Mouse (Mus musculus) kidney, adult 18-20 months (tissue): ENCODE data around the gene Asgr2.
A peak's percentile ranks its signal among the peaks of the same experiment; 100 is the strongest.
"Not testable (repeated sequence)": the region's sequence is repeated elsewhere in the genome, so short reads cannot be mapped to it uniquely, and the experiment has no call there.

ENCODE experiments used
- DNase-seq: peaks from one replicate; pipeline ENCODE4 v3.0.0; 2021

Asgr2 gene

DNA sequence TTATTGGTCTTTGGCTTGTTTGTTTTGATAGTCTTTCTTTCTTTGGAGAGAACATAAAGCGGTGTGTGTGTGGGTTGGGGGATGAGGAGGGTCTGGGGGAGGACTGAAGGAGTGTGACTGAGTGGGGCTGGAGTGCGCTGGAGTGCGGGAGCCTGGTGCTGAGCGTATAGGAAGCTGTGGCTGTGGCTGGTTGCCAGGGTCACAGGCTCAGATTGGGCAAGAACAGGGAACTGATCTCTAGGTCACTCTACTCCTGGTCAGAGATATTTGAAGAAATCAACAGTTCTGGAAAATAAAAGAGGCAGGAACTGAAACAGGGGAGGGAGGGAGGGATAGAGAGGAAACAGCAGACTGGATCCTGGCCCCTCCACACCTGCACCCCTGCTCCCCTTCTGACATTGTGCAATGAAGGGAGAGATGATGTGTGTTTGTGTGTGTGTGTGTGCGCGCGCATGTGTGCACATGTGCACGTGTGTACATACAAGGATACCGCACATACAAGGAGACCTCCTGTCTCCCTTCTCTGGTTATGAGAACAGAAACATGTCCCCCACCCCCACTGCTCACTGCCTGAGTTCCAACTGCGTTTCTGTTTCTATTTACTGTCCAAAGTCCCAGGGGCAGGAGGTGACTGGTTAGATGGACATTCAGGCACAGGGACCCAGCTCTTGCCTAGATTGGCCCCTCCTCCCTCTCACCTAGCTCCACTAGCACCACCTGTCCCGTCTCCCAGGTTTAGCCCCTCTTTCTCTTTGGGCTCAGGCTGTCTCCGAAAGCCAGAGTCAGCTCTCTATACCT lies at the start of gene Asgr2:
Asgr2 (plus strand) TSS at position 659 of the 798 bp plus-strand sequence.
- DNase-seq, result no peak

DNA sequence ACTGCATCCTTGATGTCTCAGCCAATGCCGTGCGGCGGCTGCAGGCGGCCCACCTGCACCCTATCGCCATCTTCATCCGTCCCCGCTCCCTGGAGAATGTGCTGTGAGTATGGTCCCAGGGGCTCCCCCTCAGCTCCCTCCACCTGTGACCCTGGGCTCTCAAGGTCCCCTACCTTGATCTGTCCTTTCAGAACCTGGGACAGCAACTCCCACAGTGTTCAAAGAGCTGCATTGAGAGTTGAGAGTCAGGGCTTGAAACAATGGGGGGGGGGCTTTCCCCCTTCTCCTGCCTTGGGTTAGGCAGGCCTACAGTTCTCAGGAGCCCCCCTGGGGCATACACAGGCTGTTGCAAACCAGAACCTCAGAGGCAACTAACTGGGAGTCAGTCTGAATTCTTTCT lies 48.8 kb upstream of the Asgr2 start:
- no peak for DNase-seq

DNA sequence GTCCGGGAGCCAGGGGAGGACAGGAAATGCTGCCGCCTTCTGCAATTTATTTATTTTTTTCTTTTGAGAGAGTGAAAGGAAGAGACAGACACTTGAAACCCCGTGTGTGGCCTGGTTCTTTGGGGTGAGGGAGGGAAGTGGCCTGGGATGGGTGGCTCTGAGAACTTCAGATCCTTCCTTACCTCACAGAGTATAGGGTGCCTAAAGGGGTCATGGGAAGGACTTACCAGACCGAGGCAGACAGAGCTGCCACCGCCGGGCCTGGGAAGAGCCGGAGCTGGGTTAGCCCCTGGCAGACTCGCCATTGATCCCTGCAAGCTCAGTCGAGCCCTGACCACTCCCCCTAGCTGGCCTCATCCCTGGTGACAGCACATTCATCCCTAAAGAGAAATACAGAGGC lies 47.0 kb upstream of the Asgr2 start:
- no peak for DNase-seq

DNA sequence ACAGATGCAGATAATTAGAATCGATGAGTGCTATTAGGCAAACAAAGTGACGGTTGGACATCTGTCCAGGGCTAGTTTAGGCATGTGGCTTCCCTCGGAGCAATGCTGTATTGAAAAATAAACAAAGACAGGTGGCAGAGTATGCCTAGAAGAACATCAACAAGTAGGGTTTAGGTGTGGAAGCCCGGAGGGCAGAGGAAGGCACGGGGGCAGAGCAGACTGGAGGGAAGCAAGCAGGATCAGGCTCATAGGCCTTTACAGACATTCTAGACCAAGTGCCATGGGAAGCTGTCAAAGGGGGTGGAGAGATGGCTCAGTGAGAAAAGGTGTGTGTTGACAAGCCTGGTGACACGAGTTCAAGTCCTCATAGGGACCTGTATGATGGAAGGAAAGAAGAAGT lies 43.1 kb upstream of the Asgr2 start:
- no peak for DNase-seq

DNA sequence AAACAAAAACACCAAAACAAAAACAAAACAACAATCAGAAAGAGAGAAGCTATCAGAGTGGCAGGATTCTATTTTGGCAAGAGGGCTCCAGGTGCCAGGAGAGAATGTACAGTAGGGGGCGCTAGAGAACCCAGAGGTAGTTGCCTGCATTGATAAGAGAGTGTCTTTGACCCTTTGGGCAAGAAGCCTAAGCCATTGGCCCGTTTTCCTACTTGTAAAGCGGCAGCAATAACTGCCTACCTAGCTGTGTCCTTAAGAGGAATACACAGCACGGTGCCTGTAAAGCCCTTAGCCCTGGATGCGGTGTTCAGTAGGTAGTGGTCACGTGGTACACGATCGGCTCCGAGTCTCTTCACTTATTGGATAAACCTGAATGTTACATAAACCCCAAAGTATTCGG lies 42.6 kb upstream of the Asgr2 start:
- DNase-seq, result no peak

DNA sequence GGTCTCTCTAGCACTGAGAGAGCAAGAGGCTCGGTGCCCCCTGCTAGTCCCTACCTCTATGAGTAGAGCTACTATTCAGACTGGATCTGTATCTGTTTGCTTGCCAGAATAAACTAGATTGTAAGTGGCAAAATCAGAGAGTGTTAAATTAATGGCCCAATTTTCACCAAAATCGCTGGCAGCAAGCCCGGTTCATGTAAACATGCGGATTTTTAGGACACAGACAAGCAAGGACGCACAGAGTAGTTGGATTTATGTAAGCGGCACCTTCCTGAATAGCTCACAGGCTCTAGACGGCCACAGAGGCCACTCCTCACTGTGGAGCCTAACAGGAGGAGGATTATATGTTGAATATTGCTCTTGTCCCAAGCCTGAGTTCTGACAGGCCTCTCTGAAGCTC lies 39.3 kb upstream of the Asgr2 start:
- DNase-seq, result no peak

DNA sequence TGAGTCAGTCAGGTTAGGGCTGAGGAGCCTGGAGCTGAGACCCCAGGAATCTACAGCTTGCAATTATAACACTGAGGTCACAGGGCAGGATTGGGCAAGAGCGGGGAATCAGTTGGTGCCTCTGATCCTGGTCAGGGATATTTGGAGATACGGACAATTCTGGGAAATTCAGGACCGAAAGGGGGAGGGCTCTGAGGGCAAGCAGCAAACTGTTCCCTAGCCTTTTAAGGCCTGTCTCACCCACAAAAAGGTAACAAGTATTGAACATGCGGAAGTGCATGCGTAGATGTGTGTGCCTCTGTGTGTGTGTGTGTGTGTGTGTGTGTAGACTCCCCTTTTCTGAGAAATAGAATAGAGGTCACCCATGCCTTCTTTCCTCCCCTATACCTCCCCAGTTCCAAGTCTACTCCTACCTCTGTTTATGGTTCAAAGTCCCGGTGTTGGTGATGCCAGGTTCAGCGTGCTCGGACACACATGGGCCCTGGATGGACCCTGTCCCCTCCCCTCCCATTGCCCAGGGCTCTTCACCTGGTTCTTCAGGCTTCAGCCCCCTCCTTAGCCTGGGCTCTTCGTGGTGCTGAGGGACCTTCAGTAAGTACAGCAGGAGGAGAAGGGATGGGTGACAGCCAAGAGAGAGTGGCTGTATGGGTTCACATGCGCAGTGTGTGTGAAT lies 38.4 kb upstream of the Asgr2 start, which contains the start of gene Asgr1:
Asgr1 (plus strand) TSS at position 188 of the 673 bp plus-strand sequence.
- peak; percentile 20 for DNase-seq

DNA sequence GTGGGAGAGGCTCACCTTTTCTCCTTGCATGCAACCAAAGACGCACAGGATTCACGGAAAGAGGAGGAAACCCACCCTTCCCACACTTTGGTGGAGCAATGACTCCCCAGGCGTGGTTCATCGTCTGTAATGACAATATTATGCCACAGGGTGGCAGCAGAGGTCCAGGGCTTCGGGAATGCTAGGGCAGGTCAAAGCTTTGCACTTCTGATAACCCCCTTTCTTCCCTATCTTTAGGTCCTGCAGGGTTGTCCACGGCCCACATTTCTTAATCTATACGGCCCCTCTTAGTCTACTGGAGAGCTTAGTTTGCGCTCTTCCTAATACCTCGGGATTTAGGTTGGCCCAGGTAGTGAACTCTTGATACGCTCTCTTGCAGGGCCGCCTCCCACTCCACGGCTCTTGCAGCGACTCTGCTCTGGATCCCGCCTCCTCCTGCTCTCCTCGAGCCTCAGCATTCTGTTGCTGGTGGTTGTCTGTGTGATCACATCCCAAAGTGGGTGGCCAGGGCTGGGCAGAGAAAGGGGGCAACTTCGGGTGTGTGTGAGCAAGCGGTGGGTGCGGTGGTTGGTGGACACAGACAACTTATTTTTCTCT lies 36.7 kb upstream of the Asgr2 start:
- peak; percentile 79 for DNase-seq

DNA sequence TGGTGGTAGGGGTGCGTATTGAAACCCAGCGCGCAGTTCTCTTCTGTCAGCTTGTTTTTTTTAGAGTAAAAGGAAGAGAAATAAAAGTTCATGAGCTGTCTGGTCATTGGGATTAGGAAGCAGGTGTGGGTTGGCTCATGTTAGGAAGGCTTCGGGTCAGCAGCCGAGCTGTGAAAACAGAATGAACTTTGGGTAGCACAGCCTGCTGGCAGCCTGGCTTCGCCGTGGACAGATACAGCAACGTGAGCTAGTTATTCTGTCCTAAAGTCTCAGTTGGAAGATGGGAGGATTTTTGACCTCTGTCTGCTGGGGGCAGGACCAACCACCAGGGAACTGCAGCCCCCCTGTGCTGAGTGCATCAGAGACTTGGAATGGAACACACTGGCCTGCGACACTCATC lies 34.6 kb upstream of the Asgr2 start:
- DNase-seq, result peak; percentile 47

DNA sequence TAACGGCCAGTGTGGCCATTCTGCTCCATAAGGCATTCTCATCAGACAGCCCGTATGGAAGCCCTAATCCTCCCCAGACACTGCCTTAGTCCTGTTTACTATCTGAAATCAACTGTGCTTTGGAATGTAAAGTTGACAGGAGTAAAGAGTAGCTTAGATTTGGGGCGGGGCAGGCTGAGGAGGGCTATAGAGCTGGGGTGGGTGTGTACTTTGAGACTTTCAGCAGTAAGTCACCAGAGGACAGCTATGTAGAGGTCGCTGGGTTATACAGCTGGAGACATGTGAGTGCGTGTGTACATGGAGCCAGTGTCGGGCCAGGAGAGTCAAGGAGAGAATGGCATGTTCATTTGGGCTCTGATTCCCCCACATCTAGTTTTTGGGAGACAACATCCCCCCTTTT lies 32.5 kb upstream of the Asgr2 start:
- no peak for DNase-seq

DNA sequence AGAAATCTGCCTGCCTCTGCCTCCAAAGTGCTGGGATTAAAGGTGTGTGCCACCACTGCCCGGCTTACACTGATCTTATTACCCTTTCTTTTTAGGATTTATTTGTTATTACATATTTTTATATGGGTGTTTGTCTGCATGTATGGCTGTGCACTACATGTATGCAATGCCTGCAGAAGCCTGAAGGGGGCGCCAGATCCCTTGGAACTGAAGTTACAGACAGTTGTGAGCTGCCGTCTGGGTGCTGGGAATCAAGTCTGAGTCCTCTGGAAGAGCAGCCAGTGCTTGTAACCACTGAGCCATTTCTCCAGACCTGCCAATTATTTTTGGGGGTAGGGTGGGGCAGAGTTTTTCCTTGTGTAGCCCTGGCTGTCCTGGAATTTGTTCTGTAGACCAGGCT lies 29.4 kb upstream of the Asgr2 start:
- no peak for DNase-seq

DNA sequence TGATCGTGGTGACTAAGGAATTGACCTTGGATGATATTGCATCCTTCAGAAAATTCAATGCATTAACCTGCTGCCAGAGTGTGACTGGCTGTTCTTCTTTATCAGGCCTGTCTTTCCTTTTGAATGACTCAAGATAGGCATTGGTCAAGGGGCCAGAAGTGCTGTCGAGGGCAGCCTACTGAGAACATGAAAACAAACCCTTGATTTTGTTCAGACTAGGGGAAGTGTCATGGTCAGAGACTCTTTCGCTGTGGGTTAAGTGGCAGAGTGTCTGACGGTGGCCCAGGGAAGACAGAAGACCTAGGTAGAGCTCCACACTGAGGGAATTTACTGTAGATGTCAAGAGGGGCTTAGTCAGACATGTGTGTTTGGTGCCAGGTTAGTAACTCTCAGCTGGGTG lies 25.7 kb upstream of the Asgr2 start:
- no peak for DNase-seq

DNA sequence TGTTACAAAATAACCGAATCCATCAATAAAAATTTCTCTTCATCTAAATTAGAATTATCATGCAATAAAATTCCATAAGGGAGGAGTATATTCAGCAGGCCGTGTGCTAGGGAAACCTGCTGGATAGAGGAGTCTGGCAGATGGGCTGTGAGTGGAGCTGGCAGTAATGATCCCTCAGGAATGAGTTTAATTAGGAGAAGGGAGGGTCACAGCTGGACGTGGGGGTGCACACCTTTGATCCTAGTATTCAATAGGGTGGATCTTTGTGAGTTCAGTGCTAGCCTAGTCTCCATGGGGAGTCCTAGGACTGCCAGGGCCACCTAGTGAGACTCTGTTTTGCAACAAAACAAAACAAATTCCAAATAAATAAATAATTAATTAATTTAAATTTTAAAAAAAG lies 24.2 kb upstream of the Asgr2 start:
- no peak for DNase-seq

DNA sequence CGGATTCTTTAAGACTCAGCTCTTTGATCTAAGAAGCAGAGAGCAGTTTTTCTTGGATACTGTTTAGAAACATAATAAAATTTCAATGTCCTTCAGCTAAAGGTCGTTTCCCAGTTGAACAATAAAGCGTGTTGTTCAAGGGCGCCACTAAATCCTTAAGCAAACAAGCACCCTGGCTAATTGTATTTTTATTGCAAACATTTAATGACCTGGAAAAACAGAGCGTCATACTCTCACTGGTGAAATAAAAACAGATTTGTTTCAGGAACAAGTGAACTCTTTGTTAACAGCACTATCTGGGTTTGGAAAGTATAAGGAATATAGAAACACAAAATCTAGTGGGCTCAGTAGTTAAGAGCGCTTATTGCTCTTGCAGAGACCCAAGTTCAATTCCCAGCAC lies 22.4 kb upstream of the Asgr2 start:
- no peak for DNase-seq

DNA sequence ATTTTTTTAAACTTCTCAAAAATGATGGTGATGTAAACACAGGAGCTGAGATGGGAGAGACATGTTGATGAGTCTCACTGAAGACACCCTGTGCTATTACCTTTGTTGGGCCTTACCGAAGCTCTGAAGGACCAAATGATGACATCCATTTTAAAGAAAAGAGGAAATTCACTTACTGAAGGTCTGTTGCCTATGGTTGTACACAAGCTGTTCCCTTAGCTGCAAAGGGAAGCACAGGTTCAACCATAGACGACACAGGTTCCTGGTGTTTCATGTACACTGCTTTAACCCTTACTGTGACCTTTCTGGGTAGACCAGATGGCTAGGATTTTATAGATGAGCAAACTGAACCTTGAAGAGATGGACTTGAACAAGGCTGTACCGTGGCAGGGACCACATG lies 21.8 kb upstream of the Asgr2 start:
- DNase-seq, result not testable (repeated sequence)

DNA sequence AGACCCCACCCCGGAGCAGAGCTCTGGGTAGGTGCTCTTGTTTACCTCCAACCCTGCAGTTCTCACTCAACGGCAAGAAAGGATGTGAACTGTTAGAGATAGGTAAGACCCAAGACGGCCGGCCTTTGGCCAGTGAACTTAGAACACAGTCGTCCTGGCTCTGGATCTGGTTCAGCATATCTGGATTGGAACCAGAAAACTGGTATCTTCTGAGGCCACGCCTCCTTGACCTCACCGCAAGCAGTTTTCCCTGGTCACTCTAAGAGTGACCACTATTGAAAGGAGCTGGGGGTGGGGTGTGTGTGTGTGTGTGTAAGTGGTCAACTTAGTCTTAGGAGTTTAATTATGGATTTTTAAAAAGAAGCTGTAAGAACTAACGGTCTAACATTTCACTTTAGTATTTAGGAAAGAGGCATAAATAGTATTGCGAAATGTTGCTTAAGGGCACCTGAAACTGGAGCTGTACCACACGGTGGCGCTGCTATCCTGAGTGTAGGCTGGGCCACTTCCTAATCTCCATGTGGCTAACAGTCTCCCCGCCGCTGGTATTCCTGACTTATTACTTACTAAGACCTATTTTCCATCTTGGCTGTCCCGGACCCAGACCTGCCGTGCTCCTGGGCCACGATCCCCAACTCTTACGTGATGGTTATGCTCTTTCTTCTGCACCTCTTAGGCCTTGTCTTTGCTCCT lies 17.9 kb upstream of the Asgr2 start:
- peak; percentile 85 for DNase-seq

DNA sequence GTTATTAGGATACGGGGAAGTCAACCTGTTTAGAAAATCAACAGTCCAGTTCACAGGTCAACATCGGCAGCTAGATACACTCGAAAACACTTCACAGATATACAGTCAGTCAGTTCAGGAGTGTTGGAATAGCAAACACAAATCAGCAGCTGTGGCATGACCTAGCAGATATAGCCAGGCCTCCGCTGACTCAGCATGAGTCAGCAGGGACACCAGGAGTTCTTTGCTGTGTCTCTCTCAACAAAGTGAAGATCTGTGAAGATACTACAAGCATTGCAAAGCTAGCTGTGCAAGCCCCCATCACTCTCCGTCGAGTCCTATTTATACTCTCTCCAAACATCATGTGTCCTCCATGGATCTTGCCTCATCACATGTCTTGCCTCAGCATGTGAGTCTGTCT lies 16.9 kb upstream of the Asgr2 start:
- DNase-seq, result no peak

DNA sequence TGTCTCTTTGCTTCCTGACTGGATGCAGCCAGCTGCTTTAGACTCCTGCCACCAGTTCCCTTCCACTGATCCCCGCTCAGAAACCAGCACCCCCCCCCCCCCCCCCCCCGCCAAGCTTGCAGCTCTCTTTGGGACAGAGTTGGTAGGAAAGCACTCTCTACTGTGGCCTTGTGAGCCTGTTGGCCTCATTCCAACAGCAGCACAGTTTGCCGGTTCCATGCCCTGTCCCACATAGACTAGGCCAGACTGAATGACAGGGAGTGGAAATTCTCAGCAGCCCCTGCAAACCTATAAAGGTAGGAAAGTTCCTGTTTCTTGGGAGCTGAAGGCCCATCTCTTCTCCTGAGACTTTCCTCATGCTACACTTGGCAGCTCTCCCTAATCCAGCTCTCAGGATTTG lies 15.0 kb upstream of the Asgr2 start:
- no peak for DNase-seq

DNA sequence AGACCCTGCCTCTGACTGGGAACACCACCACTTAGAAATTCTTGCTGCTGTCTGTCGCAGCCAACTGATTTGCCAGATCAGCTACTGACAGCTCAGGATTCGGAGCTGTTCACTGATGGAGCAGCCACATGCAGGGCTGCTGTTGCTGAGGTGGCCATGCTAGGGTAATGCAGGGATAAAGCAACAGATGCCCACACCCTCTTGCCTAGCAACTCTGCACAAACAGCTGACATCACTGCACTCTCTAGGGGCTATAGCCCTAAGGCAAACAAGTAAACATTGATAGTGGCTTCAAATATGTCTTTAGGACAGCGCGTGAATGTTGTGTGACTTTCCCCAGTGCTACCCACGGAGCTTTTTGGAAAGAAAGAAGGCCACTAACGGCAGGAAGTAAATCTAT lies 13.3 kb upstream of the Asgr2 start:
- no peak for DNase-seq

DNA sequence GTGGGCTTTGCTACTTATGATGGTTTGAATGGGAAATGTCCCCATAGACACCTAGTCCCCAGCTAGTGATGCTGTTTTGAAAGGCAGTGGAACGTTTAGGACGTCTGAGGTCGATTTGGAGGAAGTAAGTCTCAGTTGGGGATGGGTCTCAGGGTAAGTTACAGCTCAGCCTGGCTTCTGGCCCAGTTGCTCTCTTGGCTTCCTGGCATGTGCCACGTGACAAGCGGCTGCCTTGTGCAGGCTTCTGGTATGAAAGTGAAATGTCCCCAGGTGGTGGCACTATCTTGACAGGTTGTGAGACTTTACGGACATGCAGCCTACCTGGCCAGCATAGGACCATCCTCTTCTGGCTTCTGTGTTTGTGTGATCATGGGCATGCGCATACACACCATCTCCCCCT lies 12.5 kb upstream of the Asgr2 start:
- peak; percentile 46 for DNase-seq

DNA sequence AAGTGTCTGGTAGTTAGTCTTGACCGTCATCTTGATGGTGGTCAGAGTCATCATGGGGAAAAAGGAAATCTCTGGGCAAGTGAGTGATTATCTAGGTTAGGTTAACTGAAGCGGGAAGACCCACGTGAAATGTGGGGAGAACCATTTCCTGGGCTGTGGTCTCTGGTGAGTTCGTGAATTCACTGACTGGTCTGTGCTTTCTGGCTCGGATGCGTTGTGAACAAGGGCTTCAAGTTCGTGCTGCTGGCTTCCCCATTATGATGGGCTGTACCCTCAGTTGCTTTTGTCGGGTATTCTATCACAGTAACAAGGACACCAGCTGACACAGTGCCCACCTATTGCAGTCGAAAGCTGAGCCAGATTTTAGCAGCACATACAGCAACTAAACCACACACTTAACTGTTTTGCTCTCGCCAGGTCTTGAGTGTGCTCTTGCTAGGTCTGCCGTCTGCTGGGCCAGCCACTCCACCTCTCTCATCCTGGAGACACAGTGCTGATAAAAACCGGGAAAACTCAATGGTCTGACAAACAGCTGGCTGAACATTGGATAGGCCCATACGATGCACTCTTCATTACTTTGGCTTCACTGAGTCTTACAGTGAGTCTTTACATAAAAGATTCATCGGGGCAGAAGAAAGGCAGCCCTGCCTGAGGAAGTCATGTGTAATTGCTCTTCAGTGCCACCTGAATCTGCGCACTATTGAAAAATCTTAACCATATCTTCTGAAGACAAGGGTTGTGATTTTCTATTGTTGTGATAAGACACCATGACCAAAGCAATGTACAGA lies 11.4 kb upstream of the Asgr2 start:
- no peak for DNase-seq

DNA sequence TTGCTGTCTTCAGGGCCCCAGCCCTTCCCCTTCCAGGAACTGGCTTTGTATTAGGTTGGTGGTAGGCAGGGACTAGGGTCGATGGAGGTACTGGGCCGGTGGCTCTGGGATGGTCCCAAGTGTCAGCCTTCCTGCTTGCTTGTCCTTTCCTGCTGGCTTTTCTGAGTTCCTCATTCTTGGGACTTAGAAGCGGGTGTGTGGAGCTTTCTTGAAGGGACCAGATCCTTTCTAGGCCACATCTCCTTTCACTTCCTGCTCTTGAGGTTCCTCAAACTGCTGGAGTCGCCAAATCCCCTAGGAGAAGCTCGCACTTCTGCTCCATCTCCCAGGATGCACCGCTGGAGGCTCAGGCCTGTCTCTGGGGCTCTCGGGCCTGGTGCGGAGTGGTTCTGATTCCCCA lies 7.9 kb upstream of the Asgr2 start:
- DNase-seq, result no peak

DNA sequence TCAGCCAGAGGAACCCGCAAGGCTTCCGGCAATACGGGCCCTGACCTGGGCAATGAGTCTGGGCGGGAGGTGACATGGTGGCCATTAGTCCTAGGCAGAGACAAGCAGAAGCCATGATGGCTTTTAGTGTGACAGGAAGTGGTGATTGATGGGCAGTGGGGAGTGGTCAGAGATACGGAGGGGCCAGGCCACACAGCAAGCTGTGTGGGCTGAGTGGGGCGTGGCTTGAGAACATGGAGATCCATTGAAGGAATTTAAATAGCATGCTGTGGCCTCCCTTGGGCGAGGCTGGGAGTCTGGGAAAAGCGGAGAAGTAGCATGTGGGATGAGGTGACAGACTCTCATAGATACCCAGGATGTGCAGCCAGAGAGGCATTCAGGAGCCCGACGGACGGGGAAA lies 5.0 kb downstream of the Asgr2 start:
- DNase-seq, result no peak
